8 mouse cellular contexts compared by ENCODE assay signal in the genomic region with DNA sequence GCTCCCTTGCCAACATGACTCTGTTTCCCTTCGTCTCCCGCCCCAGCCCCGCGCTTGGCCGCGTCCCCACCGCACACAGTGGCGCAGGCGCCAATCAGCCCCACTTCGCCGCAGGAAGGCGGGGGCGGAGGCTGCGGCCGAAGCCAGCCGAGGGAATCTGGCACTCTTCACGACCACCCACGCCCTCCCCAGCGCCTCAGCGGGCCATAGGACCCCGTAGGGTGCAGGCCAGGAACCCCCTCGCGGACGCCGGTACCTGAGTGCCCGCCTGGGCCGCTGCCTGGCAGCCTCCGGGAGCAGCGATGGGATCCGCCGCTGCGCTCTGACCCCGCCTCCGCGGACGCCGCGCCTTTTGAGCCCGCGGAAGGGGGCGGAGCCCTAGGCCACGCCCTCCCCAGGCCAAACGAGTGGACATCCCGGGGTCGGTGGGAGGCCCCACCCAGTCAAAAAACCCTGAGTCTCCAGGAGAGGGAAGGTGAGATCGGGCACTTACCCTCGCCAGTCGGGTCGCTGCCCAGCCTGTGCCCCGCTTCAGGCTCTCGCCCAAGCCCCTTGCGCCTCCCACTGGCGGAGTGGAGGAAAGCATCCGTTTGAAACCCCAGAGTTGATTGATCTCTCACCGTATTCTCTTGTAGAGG. TPM values are rescaled to one million over a fixed set of nuclear protein-coding genes. Genes with fewer than 3 reads are reported as not detected.
DNase-seq lines count a peak whose midpoint lies in the region; ATAC-seq lines count a peak whose summit lies in the region.

A gene (minus strand): TSS at position 566 of the 638 bp plus-strand sequence.

- peak within 1 kb of the TSS; percentile 86 for H3K27ac ChIP-seq in hindbrain, embryonic 14.5 days

- peak within 1 kb of the TSS; percentile 93 for H3K9ac ChIP-seq in hindbrain, embryonic 14.5 days

- H3K36me3 ChIP-seq in hindbrain, embryonic 14.5 days (replicated peaks; ENCODE audit: control insufficient read depth, insufficient read depth), result peaks cover 18% of the 10 kb centered on the region

- DNase-seq in ZHBTc4 (ENCODE audit: low read depth, low spot score), result peak; percentile 92
- peak; percentile 86 to 88 for DNase-seq in cerebellum, postnatal 36 days
- peak; percentile 84 to 86 for DNase-seq in frontal cortex, postnatal 36 days (ENCODE audit: low spot score in 2 of 2)
- peak; percentile 82 for DNase-seq in hindbrain, embryonic 14.5 days (ENCODE audit: low spot score)
- peak; percentile 83 to 87 for DNase-seq in left cerebral cortex, adult 18-20 months (ENCODE audit: low spot score in 2 of 2)
- peak; percentile 93 to 94 for DNase-seq in lung, postnatal 4 days
- peak; percentile 94 for DNase-seq in retina, postnatal 1 day
- peak; percentile 86 to 97 for DNase-seq in urinary bladder, adult 18-20 months (ENCODE audit: low spot score in 2 of 2)

- ATAC-seq in hindbrain, embryonic 14.5 days (ENCODE audit: low FRiP score), result peak; percentile 79

- H3K9me3 ChIP-seq in hindbrain, embryonic 14.5 days (ENCODE audit: control insufficient read depth, low read length), result no peaks in the 10 kb centered on the region

- H3K4me3 ChIP-seq in hindbrain, embryonic 14.5 days (replicated peaks; ENCODE audit: low read length), result peak within 1 kb of the TSS; percentile 85

- under 1% methylated on average over 53 of the region's 55 CpGs for WGBS in hindbrain, embryonic 14.5 days

- peak within 1 kb of the TSS; percentile 78 for H3K4me2 ChIP-seq in hindbrain, embryonic 14.5 days (replicated peaks)

- no peaks in the 10 kb centered on the region for H3K27me3 ChIP-seq in hindbrain, embryonic 14.5 days (ENCODE audit: control insufficient read depth, insufficient read depth, low read length)

- peaks cover 31% of the 10 kb centered on the region for H3K4me1 ChIP-seq in hindbrain, embryonic 14.5 days (replicated peaks; ENCODE audit: control insufficient read depth, insufficient read depth, low read length)

RNA-seq across cellular contexts. Expression of the gene that starts here (rescaled TPM):
- polyA plus RNA-seq in hindbrain, embryonic 14.5 days (2014; fragmentation: Nextera tagmentation; extraction: Ambion mirVana), result 139 and 141 TPM in 2 replicates
- 100 to 1,000 TPM in 1 of 2 experiments, 10 to 100 TPM in 1; 91.7 to 101 TPM for total RNA-seq in left cerebral cortex, adult 18-20 months (2021)

Comparison
In these comparisons a context has a peak if more than half of its experiments do, and no peak if none do; other contexts are left out.
1. Peak in every context shown above with its lines: DNase-seq, ATAC-seq, H3K4me3 ChIP-seq and H3K27ac ChIP-seq.